Mouse (Mus musculus): ENCODE data around the gene E130218I03Rik. TPM values are rescaled to one million over a fixed set of nuclear protein-coding genes. Genes with fewer than 3 reads are reported as not detected.

E130218I03Rik gene
- polyA plus RNA-seq, 2 experiments = 0.10 to 0.67 TPM

DNA sequence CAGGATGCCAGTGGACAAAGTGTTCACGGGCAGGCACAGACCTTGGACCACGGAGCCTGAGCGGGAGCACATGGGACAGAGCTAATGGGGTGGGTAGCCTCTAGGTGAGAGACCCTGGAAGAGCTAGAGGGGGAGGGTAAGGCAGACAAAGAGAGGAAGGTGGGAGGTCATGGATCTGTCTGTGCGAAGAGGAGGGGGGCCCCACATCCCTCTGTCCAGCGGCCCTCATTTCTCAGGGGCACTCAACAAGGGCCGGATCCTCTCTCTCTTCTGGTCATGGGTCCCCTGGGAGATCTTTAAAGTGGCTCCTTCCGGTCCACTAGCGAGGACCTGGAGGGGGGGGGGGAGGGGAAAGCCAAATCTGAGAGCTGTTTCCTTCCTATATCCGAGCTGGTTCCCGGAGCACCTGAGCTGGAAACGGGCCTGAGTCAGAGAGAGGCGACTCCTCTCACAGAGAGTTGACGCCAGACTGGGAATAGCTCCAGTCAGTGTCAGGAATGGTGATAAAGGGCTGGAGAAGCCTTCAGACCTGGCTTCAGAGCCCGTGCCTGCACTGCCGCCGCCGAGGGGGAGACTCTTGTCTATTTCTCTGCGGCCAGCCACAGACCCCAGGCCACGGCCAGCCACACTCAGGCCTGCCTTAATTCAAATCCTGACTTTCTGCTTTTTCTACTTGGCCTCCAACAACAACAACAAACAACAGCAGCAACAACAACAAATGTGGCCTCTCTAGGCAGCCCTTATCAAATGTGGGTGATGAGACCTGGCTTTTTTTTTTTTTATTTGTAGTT is 13.1 kb downstream of the E130218I03Rik start:
- 19% methylated on average over 12 of the region's 19 CpGs for WGBS
- DNase-seq (ENCODE audit: low spot score) (peak; percentile 19), ATAC-seq (ENCODE audit: low FRiP score, low read depth) (no peak)
- Histone ChIP-seq H3K36me3 (ENCODE audit: control insufficient read depth, insufficient read depth, low read length) (no peaks in the 10 kb centered on the region), H3K4me3 (replicated peaks; ENCODE audit: low read length) (no peak overlapping the region), H3K9me3 (ENCODE audit: control insufficient read depth, low read length) (no peaks in the 10 kb centered on the region), H3K9ac (ENCODE audit: low read depth, low read length, severe bottlenecking) (no peak overlapping the region), H3K27ac (replicated peaks; ENCODE audit: low read depth, low read length) (no peak overlapping the region), H3K4me1 (ENCODE audit: control insufficient read depth, insufficient read depth, low read length) (peaks cover 19% of the 10 kb centered on the region), H3K27me3 (ENCODE audit: control insufficient read depth, insufficient read depth, low read length) (peaks cover 28% of the 10 kb centered on the region), H3K4me2 (replicated peaks; ENCODE audit: low read depth, low read length, severe bottlenecking) (no peak overlapping the region; the same call in 1 of the 2 replicates)
- TF ChIP-seq POLR2A (IDR thresholded peaks at IDR 0.05; ENCODE audit: borderline replicate concordance, extremely low read depth, insufficient read depth, insufficient read length) = no peak

DNA sequence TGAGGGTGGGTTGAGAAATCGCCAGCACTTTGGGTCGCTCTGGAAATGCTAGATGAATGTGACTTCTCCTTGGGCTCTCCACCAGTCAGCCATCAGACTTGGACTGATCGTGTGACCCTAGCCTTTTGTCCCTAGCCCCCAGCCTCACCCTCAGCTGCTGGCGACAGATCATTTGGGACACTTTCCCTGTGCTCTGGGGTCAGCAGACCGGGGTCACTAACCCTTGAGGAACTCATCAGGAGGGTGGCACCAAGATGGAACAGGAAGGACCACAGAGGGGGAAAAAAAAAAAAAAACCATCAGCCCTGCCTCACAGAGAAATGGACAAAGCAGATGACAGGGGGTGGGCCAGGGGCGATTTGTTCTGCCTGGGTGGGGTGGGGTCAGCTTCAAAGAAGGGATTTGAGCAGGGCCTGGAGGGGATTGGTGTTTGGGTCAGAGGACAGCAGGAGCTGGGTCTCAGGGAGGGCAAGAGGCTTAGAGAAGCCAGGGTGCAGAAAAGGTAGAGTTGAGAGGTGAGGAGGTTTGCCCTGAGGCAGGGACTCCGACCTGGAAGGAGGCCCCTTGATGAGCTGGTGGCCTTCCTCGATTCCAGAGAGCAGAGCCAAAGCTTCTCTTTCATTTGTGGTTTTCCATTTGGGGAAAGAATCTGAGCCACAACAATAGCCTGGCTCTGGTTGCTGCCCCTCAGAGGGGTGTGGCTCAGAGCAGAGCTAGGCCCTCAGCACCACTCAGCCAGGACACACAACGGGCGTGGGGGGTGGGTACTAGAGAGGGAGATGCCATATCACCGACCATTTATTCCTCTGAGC is 13.9 kb downstream of the E130218I03Rik start:
- TF ChIP-seq POLR2A (IDR thresholded peaks at IDR 0.05; ENCODE audit: borderline replicate concordance, extremely low read depth, insufficient read depth, insufficient read length) = no peak
- Histone ChIP-seq H3K27ac (replicated peaks; ENCODE audit: low read depth, low read length) (no peak overlapping the region), H3K4me3 (replicated peaks; ENCODE audit: low read length) (no peak overlapping the region), H3K9me3 (ENCODE audit: control insufficient read depth, low read length) (no peaks in the 10 kb centered on the region), H3K9ac (ENCODE audit: low read depth, low read length, severe bottlenecking) (no peak overlapping the region; the same call in 1 of the 2 replicates), H3K4me1 (ENCODE audit: control insufficient read depth, insufficient read depth, low read length) (peaks cover 14% of the 10 kb centered on the region), H3K4me2 (replicated peaks; ENCODE audit: low read depth, low read length, severe bottlenecking) (no peak overlapping the region), H3K36me3 (ENCODE audit: control insufficient read depth, insufficient read depth, low read length) (no peaks in the 10 kb centered on the region), H3K27me3 (ENCODE audit: control insufficient read depth, insufficient read depth, low read length) (peaks cover 20% of the 10 kb centered on the region)
- no peak for ATAC-seq (ENCODE audit: low FRiP score, low read depth)
- no peak for DNase-seq (ENCODE audit: low spot score)
- 22% methylated on average over 11 of the region's 11 CpGs for WGBS

GRCm38 (mm10) chr4:134258354-134258753 is 14.9 kb downstream of the E130218I03Rik start:
- H3K9ac ChIP-seq (ENCODE audit: low read depth, low read length, severe bottlenecking) = no peak overlapping the region
- ATAC-seq (ENCODE audit: low FRiP score, low read depth) = no peak
- H3K27me3 ChIP-seq (ENCODE audit: control insufficient read depth, insufficient read depth, low read length) = peaks cover 11% of the 10 kb centered on the region
- H3K4me2 ChIP-seq (replicated peaks; ENCODE audit: low read depth, low read length, severe bottlenecking) = no peak overlapping the region
- H3K9me3 ChIP-seq (ENCODE audit: control insufficient read depth, low read length) = no peaks in the 10 kb centered on the region
- WGBS = 76% methylated on average over 11 of the region's 11 CpGs
- H3K4me1 ChIP-seq (ENCODE audit: control insufficient read depth, insufficient read depth, low read length) = peaks cover 12% of the 10 kb centered on the region
- no peak overlapping the region for H3K27ac ChIP-seq (replicated peaks; ENCODE audit: low read depth, low read length)
- H3K4me3 ChIP-seq (replicated peaks; ENCODE audit: low read length) = no peak overlapping the region
- no peak for DNase-seq (ENCODE audit: low spot score)
- TF ChIP-seq POLR2A (IDR thresholded peaks at IDR 0.05; ENCODE audit: borderline replicate concordance, extremely low read depth, insufficient read depth, insufficient read length) = no peak
- no peaks in the 10 kb centered on the region for H3K36me3 ChIP-seq (ENCODE audit: control insufficient read depth, insufficient read depth, low read length)

DNA sequence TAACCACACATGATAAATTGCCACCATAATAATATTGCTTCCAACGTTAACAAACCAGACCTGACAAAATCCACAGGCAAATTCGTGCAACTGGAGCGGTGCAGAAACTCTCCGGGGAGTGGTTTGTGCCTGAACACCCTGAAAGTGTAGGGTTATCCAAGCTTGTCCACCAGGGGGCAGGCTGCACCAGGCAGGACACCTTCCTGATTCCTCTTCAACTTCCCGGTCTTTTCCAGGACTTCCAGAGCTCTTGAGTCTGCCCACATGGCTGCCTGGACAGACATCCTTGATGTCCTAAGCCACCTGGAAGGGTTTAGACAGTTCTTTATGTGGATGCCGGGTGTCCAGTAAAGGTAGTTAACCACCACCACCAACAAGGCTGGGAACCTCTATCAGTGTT is 19.7 kb downstream of the E130218I03Rik start:
- Histone ChIP-seq H3K27me3 (ENCODE audit: control insufficient read depth, insufficient read depth, low read length) (no peaks in the 10 kb centered on the region), H3K4me3 (replicated peaks; ENCODE audit: low read length) (no peak overlapping the region), H3K4me1 (ENCODE audit: control insufficient read depth, insufficient read depth, low read length) (no peaks in the 10 kb centered on the region), H3K4me2 (replicated peaks; ENCODE audit: low read depth, low read length, severe bottlenecking) (no peak overlapping the region), H3K9me3 (ENCODE audit: control insufficient read depth, low read length) (no peaks in the 10 kb centered on the region), H3K9ac (ENCODE audit: low read depth, low read length, severe bottlenecking) (no peak overlapping the region), H3K36me3 (ENCODE audit: control insufficient read depth, insufficient read depth, low read length) (no peaks in the 10 kb centered on the region), H3K27ac (replicated peaks; ENCODE audit: low read depth, low read length) (no peak overlapping the region)
- TF ChIP-seq POLR2A (IDR thresholded peaks at IDR 0.05; ENCODE audit: borderline replicate concordance, extremely low read depth, insufficient read depth, insufficient read length) = no peak
- DNase-seq (ENCODE audit: low spot score) (no peak), ATAC-seq (ENCODE audit: low FRiP score, low read depth) (no peak)
- 28% methylated on average over 6 of the region's 6 CpGs for WGBS

DNA sequence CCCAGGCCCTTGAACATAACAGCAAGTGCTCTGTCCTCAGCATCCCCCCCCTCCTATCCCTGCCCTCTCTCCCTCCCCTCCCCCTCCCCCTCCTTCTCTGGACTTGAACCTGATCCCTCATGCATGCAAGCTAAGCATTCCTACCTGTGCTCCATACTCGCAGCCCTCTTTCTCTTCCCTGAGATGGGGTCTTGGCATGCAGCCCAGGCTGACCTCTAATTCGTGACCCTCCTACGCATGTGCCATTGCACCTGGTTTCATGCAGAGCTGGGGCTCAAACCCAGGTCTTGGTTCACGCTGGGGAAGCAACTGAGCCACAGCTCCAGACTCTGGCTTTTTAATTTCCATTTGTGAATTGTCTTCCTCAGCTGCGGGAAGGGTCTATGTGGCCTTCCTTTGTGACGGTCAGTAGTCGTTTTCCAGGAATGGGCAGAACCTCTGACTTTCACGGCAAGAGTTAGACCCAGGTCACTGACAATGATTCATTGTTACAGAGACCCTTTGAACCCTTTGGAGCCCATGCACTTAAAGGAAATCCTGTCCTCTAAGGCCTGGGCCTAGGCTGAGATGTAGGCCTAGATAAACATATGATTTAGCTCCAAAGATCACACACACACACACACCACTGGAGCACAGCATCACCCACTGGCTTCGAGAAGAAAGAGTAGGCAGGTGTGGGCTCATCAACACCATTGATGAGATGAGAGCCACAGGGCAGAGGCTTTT is 22.6 kb downstream of the E130218I03Rik start:
- no peak overlapping the region for H3K27ac ChIP-seq (replicated peaks; ENCODE audit: low read depth, low read length)
- H3K27me3 ChIP-seq (ENCODE audit: control insufficient read depth, insufficient read depth, low read length) = no peaks in the 10 kb centered on the region
- no peak overlapping the region for H3K4me2 ChIP-seq (replicated peaks; ENCODE audit: low read depth, low read length, severe bottlenecking)
- DNase-seq (ENCODE audit: low spot score) (no peak), ATAC-seq (ENCODE audit: low FRiP score, low read depth) (no peak)
- no peak overlapping the region for H3K9ac ChIP-seq (ENCODE audit: low read depth, low read length, severe bottlenecking)
- H3K4me1 ChIP-seq (ENCODE audit: control insufficient read depth, insufficient read depth, low read length) = no peaks in the 10 kb centered on the region
- H3K4me3 ChIP-seq (replicated peaks; ENCODE audit: low read length) = no peak overlapping the region
- no peaks in the 10 kb centered on the region for H3K9me3 ChIP-seq (ENCODE audit: control insufficient read depth, low read length)
- TF ChIP-seq POLR2A (IDR thresholded peaks at IDR 0.05; ENCODE audit: borderline replicate concordance, extremely low read depth, insufficient read depth, insufficient read length) = no peak
- no peaks in the 10 kb centered on the region for H3K36me3 ChIP-seq (ENCODE audit: control insufficient read depth, insufficient read depth, low read length)
- WGBS = 54% methylated on average over 9 of the region's 9 CpGs

All from limb, embryonic 14.5 days (tissue).